Mouse (Mus musculus) kidney, adult 2 months (tissue): ENCODE data around the gene Cd47.

Source experiments
- CTCF ChIP-seq: fragments of 200-500 bp; conservative IDR thresholded peaks from 2 replicates; pipeline ENCODE4 v1.5.1; 2011; ENCODE audit warnings: low read depth, mild to moderate bottlenecking, control low read depth, low read length, moderate library complexity, mixed read lengths; ENCODE audit not compliant: insufficient read depth, insufficient read length
- POLR2A ChIP-seq: fragments of 200-500 bp; IDR thresholded peaks from one replicate; pipeline ENCODE4 v1.6.1; 2011; ENCODE audit warnings: low read depth, low read length, control low read depth

- TF ChIP-seq POLR2A = no peak
- no peak for TF ChIP-seq CTCF
Observed at GRCm38 (mm10) chr16:49792446-49792878, 7.9 kb upstream of the Cd47 start.
